Mouse (Mus musculus) cerebellum, adult 9-10 months (tissue): ENCODE measurements around the gene Slc22a14.

ENCODE experiments used
- DNase-seq: peaks from one replicate; pipeline ENCODE4 v3.0.0; 2022

Slc22a14 gene

DNA sequence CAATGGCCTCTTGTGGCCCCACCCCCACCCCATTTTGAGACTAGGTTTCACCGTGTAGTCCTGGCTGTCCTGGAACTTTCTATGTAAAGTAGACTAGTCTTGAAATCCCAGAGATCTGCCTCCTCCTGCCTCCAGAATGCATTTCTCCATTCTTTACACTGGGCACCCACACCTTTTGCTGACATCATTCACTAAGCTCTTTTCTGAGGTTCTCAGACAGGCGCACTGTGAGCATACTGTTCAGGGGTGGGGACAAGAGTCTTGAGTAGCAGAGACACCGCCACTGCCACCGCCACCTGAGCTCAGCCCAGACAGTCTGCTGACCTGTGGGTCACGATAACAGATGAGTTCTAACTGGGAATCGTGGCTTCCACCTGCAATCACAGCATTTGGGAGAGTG lies 9.4 kb downstream of the Slc22a14 start:
- DNase-seq: no peak

DNA sequence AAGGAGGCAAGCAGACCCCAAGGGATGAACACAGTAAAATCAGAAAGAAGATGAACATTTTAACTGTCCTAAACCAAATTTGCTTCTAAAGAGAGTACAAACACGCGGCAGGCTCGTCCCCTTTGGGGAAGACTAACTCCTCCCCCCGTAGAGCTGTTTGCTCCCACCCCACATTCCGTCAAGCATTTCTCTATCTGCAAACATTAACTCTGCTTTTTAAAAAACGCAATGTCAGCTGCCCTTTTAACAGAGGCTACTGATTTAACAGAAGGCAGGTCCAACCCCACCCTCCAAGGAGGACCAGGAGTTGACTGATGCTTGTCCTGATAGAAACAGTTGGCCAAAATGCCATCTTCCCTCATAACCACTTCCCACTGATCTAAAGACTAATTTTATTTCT lies 11.4 kb downstream of the Slc22a14 start:
- no peak for DNase-seq

DNA sequence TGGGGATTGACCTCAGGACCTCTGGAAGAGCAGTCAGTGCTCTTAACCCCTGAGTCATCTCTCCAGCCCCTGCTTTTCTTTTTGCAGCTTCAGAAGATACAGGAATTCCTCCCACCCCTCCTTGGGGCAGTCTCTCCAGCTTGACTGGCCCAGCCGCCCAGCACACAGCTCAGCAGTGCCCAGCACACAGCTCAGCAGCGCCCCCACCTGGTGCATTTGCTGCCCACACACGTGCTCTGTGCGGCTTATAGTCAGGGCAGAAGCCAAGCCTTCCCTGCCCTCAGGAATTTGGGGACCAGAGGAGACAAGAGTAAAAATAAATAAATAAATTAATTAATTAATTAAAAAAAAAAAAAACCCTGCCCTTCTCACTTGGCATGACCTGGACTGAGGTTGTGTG lies 13.3 kb downstream of the Slc22a14 start:
- peak; percentile 68 for DNase-seq

DNA sequence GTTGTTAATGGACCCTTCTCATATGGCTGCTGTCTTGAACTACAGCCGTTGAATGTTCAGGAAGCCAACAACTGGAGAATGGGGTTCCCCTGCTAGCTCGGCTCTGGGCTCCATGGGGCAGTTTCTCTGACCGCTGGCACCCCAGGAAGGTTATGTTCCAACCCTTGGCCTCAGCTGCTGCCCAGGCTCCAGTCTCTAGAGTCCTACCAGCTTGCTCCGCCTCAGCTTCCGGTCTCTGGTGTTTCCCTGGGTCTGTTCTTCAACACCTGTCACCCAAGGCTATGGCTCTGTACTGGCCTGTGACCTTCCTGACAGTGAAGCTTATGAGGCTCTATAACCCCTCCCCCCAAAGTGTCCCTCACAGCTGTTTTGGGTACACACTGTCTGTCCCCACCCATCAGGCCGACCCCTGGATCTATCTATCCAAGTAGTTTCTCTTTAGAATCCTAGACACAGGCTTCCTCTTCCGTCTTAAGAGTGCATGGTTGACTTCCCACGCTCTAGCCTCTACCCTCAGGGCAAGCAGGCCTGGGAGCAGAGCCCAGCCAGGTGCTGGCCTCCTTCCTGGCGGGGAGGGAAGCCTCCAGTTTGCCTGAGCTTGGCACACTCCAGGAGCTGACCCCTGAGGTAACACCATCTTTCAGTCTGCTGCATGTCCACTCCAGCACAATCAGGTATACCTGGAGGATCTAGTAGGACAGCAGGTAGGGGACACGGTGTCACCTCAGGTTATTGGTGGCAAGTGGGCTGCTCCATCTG lies 14.2 kb downstream of the Slc22a14 start:
- no peak for DNase-seq

DNA sequence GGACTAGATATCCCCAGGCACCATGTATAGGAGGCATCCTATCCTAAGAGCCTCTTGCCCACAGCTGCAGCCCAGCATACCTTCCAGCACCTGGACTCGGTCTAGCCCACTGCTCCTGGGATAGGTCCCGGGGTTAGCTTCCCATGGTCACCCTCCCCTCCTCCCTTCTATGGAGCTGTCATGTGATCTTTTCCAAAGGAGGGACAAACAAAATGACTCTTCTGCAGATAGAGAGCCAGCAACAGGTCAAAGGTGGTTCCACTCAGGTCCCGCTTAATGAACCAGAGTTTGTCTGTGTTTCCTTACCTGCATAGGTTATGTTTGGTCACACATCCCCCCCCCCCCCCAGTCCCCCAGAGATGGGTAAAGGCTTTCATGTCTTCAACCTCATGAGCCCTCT lies 14.8 kb downstream of the Slc22a14 start:
- no peak for DNase-seq

DNA sequence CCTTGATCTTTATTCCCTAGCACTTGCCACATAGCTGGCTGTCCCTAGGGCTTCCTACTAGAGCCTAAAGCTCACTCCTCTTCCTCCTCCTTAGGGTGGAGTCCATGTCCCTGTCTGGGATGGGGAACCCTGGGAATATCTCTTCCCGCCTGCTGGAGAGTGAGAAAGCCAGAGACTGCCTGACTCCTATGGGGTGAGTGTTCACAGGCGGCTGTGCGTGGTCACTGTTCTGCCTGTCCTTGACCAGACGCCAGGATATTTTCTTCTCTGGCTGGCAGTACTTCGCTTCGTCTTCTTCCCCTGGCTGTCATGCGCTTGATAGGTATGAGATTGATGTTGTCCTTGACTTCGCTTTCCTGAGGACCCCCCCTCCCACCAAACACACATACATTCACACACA lies 19.0 kb downstream of the Slc22a14 start:
- DNase-seq: no peak

DNA sequence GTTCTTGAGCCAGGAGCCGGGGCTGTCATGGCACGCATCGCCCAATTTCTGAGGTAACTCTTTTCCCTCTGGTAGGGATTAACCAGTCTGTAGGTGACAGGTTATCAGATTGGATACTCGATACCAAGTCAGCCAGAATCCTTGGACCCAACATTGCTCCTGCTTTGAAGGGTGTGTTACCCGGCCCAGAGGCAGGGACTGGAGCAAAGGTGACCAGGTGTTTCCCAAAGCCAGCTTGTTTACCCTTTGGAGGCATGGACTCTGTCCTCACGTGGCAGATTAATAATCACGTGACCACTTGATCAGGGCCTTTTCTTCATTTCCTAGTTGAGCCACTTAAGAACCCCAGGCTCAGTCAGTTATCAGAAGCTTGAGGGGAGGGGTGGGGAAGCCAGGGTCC lies 22.6 kb downstream of the Slc22a14 start:
- DNase-seq: no peak

DNA sequence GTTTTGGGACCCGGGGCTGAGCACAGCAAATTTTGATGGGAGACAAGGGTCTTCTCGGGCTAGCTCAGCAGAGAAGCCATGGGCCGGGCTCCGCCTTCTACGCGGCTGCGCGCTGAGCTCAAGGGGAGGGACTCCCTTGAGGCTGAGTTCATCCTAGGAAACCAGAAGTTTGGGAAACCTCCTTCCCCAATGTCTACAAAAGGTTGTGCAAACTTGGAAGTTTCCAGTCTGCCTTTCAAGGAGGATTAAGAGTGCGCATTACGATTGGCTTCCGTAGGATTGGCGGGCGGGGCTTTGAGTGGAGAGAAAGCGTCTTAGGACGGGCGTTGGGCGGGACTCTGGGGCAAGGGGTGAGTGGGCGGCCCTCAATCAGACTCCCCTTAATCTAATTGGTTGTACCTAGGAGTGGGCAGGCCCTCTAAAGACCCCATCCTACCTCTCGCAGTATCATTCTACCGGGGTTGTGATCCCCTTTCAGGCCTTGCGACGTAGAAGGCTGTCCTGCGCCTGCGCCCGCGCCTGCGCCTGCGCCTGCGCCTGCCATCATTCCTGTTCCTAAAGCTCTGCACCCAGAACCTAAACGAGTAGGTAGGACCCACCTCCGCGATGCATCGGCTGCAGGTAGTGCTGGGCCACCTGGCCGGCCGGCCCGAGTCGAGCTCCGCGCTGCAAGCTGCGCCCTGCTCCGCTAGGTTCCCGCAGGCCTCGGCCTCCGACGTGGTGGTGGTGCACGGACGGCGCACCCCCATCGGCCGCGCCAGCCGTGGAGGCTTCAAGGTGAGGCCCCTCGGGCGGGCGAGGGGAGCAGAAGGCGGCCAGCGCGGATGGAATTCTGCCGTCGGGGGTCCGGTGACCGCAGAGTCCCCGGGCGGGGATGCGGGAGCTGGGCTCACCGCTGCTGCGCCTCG lies 24.2 kb downstream of the Slc22a14 start, which contains the start of gene Myd88:
Gene Myd88 (minus strand): TSS at position 503 of the 908 bp plus-strand sequence.
- DNase-seq: peak; percentile 92

DNA sequence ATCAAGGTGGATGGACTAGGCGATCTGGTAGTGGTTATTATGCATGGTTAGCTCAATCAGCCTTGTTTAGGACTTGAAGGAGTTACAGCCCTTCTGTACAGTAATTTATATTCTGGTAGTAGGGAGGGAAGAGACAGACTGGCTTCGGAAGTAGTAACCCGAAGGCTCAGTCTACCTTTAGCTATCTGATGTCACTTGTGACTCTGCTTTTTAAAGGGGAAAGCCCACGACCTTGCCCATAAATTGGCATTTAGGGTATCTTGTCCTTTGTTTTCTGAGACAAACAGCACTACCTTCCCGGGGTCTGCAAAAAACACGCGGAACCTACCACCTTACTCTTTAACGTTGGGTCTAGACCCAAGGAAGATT lies 25.2 kb downstream of the Slc22a14 start:
- DNase-seq: no peak

DNA sequence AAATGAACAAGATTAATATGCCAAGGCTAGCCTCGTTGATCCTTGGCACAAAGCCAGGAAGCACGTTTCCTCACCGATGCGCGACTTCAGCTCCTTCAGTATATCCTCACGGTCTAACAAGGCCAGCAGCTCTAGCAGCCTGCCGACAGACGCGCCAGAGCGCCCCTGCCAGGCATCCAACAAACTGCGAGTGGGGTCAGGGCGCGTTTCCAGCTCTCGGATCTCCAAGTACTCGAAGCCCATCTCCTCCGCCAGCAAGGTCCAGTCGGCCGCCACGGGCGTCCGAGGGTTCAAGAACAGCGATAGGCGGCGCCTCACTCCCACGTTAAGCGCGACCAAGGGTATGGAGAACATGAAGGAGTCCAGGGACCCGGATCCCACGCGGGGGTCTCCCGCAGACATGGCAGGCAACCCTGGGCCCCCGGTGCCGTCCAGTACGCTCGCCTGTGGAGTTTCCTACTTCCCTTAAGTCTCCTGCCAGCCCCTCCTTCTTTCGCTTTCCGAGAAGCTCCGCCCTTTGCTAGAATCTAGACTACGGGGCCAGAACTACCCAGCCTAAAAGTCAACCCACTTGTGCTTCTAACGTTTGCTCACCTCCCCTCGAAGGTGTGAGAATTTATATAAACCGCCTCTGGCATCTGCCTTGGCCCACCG lies 25.7 kb downstream of the Slc22a14 start, which contains the start of gene Acaa1a:
Gene Acaa1a (plus strand): TSS at position 119 of the 654 bp plus-strand sequence.
- peak; percentile 71 for DNase-seq

DNA sequence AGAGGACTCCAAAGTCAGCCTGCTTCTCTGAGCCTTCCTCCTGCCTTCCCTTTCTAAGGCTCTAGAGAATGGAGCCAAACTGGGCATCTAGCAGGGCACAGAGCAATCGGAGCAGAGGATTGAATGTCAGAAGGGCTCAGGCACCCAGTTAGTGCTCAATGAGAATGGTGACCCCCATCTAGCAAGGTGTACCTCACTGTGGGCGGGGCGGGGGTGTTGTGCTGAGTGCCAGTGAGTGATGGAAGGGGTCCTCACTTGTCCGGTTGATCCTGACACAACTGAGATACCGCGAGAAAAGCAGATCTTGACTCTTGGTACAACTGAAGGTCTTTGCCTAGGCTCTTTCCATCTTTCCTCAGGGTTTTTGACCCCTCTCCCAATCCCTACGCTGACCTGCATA lies 26.2 kb downstream of the Slc22a14 start:
- peak; percentile 45 for DNase-seq

DNA sequence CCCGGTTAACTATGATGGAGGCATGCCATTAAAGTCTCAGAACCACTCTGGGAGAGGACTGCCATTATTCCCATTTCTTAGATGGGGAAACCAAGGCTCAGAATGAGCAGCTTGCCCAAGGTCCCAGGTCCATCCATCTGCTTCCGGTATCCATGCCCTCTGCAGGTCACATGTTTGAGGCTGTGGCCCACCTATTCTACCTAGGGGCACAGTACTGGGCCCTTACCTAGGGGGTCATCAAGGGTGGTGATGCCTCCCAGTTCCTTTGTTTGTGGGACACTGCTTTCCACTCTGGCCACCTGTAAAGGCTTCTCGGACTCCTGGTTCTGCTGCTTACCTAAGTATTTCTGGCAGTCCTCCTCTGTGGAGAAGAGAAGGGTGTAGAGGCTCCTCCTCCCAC lies 27.0 kb downstream of the Slc22a14 start:
- DNase-seq: no peak

DNA sequence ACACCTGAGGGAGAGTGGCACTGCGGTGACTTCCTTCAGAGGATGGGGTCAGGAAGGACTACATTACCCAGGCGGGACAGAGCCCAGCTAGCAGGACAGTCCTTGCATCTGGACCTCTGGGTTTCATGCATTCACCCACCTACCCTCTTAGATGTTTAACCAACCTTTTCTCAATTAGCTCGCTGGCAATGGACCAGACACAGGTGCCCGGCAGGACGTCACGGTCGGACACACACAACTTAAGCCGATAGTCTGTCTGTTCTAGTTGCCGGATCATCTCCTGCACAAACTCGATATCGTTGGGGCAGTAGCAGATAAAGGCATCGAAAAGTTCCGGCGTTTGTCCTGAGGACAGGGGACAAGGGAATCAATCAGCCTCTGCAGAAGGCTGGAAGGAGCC lies 27.5 kb downstream of the Slc22a14 start:
- DNase-seq: no peak

DNA sequence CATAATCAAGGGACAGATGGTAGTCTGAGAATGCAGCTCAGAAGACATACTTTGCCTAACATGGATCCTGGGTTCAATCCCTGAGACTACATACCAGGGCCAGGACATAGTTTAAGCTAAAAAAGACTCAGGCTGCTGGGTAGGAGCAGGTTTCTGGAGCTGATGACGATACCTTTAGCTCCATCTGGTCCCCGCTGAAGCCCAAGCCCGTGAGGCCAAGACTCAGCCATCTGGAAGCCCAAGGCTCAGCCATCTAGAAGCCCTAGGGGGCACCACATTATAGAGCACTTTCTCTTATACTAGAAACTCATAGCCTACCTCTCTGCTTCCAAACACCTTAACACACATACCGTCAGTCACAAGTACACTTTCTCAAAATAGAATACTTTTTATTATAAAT lies 29.8 kb downstream of the Slc22a14 start:
- peak; percentile 58 for DNase-seq

DNA sequence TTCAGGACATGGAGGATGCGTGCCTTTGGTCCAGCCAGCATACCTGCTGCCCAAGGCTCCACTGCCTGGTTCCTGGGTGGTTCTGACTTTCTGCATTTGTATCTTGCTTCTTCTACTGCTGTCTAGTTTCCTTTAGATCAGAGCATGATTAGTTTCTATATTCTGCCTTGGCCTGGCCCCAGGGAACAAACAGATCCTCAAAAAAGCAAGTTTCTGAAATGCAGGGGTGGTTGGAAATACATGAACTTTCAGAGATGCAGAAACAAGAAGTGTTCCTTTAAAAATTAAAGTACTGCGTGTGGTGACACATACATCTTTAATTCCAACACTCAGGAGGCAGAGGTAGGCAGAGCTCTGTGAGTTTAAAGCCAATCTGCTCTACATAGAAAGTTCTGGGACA lies 30.5 kb downstream of the Slc22a14 start:
- DNase-seq: no peak

DNA sequence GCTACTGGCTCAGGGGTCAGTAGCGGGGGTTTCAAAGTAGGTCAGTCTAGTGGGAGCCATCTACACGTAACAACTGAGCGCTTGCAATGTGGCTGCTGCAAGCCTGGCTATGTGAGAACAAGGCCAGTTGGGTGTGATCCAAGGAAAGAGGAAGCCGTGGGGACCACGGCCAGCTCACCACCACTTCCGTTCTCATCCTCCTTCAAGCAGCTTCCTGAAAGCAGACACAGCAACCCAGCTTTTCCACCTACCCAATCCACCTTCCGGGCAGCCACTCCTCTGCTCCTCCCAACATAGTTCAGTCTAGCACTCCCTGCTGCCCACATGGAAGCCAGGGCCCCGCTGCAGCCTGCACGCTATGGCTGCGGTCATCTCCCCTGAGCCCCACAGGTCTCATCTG lies 31.0 kb downstream of the Slc22a14 start:
- DNase-seq: no peak

DNA sequence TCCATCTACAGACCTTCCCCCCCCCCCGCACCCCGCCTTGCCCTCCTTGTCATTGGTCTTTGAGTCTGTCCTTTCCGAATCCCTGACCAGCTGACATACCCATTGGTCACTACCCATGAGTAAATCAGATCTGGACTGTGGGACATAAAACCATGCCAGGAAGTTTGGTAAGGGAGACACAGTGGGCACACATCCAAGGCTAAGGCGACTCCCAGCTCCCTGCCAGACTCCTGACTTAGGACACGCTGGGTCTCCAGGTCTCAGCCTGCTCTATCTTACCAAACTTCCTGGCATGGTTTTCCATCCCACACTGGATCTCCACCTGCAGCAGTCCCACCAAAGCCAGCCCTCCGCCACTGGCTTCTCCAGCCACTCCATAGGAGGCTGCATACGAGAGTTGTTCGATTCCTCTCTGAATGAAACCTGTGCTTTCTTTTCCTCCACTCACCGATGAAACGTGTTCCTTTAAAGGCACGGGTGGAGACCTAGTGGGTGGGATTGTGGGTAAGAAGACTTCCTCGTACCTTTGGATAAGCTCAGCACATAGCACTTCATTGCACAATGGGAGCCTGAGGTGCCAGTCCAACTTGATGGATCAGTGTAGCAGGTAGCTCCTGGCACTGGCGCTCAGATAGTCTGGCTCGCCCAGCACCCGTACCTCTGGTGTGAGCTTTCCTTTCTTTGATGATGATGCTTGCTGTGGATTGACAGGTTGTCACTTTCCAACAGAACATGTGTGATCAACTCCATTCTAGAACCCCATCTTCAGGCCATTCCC lies 35.0 kb downstream of the Slc22a14 start:
- no peak for DNase-seq

DNA sequence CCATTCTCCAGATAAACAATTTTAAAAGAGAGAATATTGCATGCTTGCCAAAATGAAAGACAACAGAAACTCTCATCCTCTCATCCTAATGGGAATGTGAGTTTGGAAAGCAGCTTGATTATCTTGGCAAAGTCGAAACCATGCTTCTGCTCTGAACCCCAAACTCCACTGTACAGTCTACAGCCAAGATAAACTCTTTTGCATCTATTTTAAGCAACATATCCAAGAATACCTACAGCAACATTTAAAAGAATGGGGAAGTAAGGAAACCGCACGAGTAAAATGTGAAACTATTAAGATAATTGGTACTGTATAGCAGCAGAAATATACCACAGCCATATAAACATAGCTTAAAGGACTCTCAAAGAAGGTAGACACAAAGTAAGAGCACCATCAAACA lies 36.9 kb downstream of the Slc22a14 start:
- DNase-seq: no peak

DNA sequence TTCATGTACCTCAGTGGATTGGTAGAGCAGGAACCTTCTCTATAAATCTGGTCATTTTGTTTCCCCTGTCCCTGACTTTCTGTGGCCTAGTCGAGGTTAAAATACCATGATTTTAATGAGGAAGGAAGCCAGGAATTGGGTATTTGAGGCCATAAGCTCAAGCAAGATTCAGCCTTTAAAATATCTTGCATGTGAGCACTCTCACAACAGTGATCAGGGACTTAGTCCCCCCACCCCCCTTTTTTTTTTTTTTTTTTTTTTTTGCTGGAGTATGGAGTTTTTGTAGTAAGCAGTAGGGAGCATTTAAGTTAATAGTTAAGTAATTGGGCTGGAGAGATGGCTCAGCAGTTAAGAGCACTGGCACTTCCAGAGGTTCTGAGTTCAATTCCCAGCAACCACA lies 41.2 kb downstream of the Slc22a14 start:
- no peak for DNase-seq

DNA sequence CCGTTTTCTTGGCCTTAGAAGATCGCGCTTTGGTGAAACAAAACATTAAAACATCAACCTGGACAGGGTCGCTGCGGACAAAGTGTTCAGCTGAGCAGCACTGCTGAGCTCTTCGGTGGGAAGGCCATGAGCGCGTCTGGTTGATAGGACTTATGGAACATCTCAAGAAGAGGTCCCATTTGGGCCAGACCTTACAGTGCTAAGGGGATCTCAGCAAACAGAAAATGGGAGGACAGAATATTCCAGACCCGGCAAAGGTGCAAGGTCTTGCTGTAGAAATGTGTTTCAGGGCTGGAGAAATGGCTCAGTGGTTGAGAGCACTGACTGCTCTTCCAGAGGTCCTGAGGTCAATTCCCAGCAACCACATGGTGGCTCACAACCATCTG lies 42.1 kb downstream of the Slc22a14 start:
- DNase-seq: no peak

DNA sequence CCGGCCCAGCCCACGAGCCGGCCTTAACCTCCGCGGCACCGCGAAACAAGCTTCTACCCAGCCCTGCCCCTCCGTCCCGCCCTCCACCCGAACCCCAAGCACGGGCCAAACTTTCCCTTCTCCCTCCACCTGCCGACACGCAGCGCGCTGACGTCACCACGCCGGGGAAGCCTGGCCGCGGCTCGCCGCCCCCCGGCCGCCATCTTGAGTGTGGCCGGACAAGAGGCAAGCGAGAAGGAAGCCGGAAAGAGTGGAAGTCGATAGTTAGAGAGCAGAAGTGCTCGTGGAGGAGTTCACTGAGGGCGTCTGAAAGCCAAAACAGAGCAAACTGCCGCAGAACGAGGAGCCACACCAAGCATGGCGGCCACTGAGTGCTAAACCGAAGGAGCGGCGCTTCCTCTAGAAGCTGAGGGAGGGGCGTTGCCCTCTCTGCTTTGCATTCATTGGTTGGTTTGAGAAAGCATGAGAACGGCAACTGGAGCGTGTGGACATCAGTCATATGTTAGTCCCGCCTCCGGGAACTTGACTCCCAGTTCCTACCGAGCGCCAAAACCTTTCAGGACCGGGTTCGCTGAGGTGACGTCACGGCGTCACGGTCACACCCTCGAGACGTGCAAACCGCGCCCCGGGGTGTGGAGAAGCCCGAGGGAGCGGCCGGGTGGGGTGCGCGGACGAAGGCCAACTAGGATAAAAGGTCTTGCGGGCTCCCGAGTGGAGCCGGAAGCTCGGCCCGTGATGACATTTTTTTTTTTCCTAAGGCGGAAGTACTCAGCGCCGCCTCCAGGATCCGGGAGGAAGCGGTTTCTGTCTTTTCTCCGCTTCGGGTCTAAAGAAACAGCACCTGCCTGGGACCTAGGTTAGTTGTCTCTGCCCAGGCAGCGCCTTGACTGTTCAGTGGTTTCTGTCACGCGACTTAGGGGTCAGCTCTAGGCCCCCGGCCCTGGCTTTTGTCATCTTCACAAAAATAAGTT lies 42.8 kb downstream of the Slc22a14 start, which contains the start of gene Oxsr1:
Gene Oxsr1 (minus strand): TSS at position 139 of the 971 bp plus-strand sequence.
- DNase-seq: peak; percentile 100
